Mouse (Mus musculus) spleen, postnatal 10 days (tissue): ENCODE results near the gene Agxt.
A peak's percentile ranks its signal among the peaks of the same experiment; 100 is the strongest.

Experiments
- DNase-seq, 2 experiments: peaks; one replicate each; pipeline ENCODE4 v3.0.0; 2021 to 2022; ENCODE audit warnings: low spot score in 2 of 2

The Agxt gene

GRCm38 (mm10) chr1:93150907-93151661 is 16.0 kb downstream of the Agxt start:
- no peak for DNase-seq

GRCm38 (mm10) chr1:93157566-93157965 is 22.5 kb downstream of the Agxt start:
- no peak for DNase-seq

GRCm38 (mm10) chr1:93158916-93159315 is 23.9 kb downstream of the Agxt start:
- no peak for DNase-seq

- DNase-seq = no peak
Observed at GRCm38 (mm10) chr1:93159566-93160500, 24.8 kb downstream of the Agxt start.

GRCm38 (mm10) chr1:93160501-93161133 is 25.6 kb downstream of the Agxt start, which contains the start of gene 2310007B03Rik:
2310007B03Rik (minus strand) TSS chr1:93160948.
- no peak for DNase-seq

GRCm38 (mm10) chr1:93161350-93161749 is 26.3 kb downstream of the Agxt start:
- DNase-seq = no peak

- no peak for DNase-seq
Observed at GRCm38 (mm10) chr1:93161921-93162320, 26.9 kb downstream of the Agxt start.

- no peak for DNase-seq
Observed at GRCm38 (mm10) chr1:93162588-93162987, 27.5 kb downstream of the Agxt start.

- DNase-seq = no peak
Observed at GRCm38 (mm10) chr1:93165447-93165846, 30.4 kb downstream of the Agxt start.

GRCm38 (mm10) chr1:93166346-93167079 is 31.5 kb downstream of the Agxt start:
- DNase-seq = no peak

- no peak for DNase-seq
Observed at GRCm38 (mm10) chr1:93168295-93168775, 33.3 kb downstream of the Agxt start, which contains the start of gene Crocc2. Crocc2 (plus strand) TSS chr1:93168725.

- DNase-seq = no peak
Observed at GRCm38 (mm10) chr1:93173665-93174064, 38.6 kb downstream of the Agxt start.

- peak; percentile 64 to 82 for DNase-seq
Observed at GRCm38 (mm10) chr1:93174399-93174798, 39.4 kb downstream of the Agxt start.

GRCm38 (mm10) chr1:93175849-93176248 is 40.8 kb downstream of the Agxt start:
- DNase-seq = no peak

GRCm38 (mm10) chr1:93176525-93177332 is 41.7 kb downstream of the Agxt start:
- DNase-seq = peak in 1 of 2 experiments; percentile 22

- no peak for DNase-seq
Observed at GRCm38 (mm10) chr1:93182281-93182680, 47.2 kb downstream of the Agxt start.

GRCm38 (mm10) chr1:93184071-93184828 is 49.2 kb downstream of the Agxt start:
- no peak for DNase-seq

GRCm38 (mm10) chr1:93190726-93191305 is 55.8 kb downstream of the Agxt start:
- DNase-seq = no peak

GRCm38 (mm10) chr1:93194961-93195360 is 59.9 kb downstream of the Agxt start:
- no peak for DNase-seq
